Mouse (Mus musculus): Measurements from ENCODE around the gene Sptan1. TPM values are rescaled to one million over a fixed set of nuclear protein-coding genes. Genes with fewer than 3 reads are reported as not detected.
A peak's percentile ranks its signal among the peaks of the same experiment; 100 is the strongest.
"Not testable (repeated sequence)": the region's sequence is repeated elsewhere in the genome, so short reads cannot be mapped to it uniquely, and the experiment has no call there.

Sptan1 gene
- total RNA-seq, 1 experiment from 2014 or later: 285 TPM

- not testable (repeated sequence) for ATAC-seq (ENCODE audit: extremely low read depth, insufficient number of reproducible peaks, low FRiP score, poor library complexity, severe bottlenecking)
Measured at GRCm38 (mm10) chr2:30055310-30055709, 90.0 kb downstream of the Sptan1 start.

GRCm38 (mm10) chr2:30056736-30057135 lies 91.4 kb downstream of the Sptan1 start:
- no peak for ATAC-seq (ENCODE audit: extremely low read depth, insufficient number of reproducible peaks, low FRiP score, poor library complexity, severe bottlenecking)

- ATAC-seq (ENCODE audit: extremely low read depth, insufficient number of reproducible peaks, low FRiP score, poor library complexity, severe bottlenecking): no peak
Measured at GRCm38 (mm10) chr2:30057223-30057904, 92.0 kb downstream of the Sptan1 start, which contains the start of gene Set. Gene Set (plus strand): TSS chr2:30057378.

GRCm38 (mm10) chr2:30058418-30058817 lies 93.1 kb downstream of the Sptan1 start:
- no peak for ATAC-seq (ENCODE audit: extremely low read depth, insufficient number of reproducible peaks, low FRiP score, poor library complexity, severe bottlenecking)

GRCm38 (mm10) chr2:30061215-30062166 lies 96.1 kb downstream of the Sptan1 start:
- ATAC-seq (ENCODE audit: extremely low read depth, insufficient number of reproducible peaks, low FRiP score, poor library complexity, severe bottlenecking): no peak

- ATAC-seq (ENCODE audit: extremely low read depth, insufficient number of reproducible peaks, low FRiP score, poor library complexity, severe bottlenecking): no peak
Measured at GRCm38 (mm10) chr2:30062249-30063093, 97.1 kb downstream of the Sptan1 start.

GRCm38 (mm10) chr2:30063235-30063634 lies 97.9 kb downstream of the Sptan1 start:
- no peak for ATAC-seq (ENCODE audit: extremely low read depth, insufficient number of reproducible peaks, low FRiP score, poor library complexity, severe bottlenecking)

- ATAC-seq (ENCODE audit: extremely low read depth, insufficient number of reproducible peaks, low FRiP score, poor library complexity, severe bottlenecking): no peak
Measured at GRCm38 (mm10) chr2:30063791-30064190, 98.4 kb downstream of the Sptan1 start.

- ATAC-seq (ENCODE audit: extremely low read depth, insufficient number of reproducible peaks, low FRiP score, poor library complexity, severe bottlenecking): no peak
Measured at GRCm38 (mm10) chr2:30064298-30064697, 98.9 kb downstream of the Sptan1 start.

- ATAC-seq (ENCODE audit: extremely low read depth, insufficient number of reproducible peaks, low FRiP score, poor library complexity, severe bottlenecking): peak; percentile 68
Measured at GRCm38 (mm10) chr2:30066046-30066901, 100.9 kb downstream of the Sptan1 start.

- 0 out of 2 replicates have a peak, but pooled peaks have one; percentile 7 for ATAC-seq (ENCODE audit: extremely low read depth, insufficient number of reproducible peaks, low FRiP score, poor library complexity, severe bottlenecking)
Measured at GRCm38 (mm10) chr2:30067031-30067888, 101.9 kb downstream of the Sptan1 start.

- ATAC-seq (ENCODE audit: extremely low read depth, insufficient number of reproducible peaks, low FRiP score, poor library complexity, severe bottlenecking): no peak
Measured at GRCm38 (mm10) chr2:30067962-30068361, 102.6 kb downstream of the Sptan1 start.

GRCm38 (mm10) chr2:30072875-30073274 lies 107.5 kb downstream of the Sptan1 start:
- ATAC-seq (ENCODE audit: extremely low read depth, insufficient number of reproducible peaks, low FRiP score, poor library complexity, severe bottlenecking): no peak

- ATAC-seq (ENCODE audit: extremely low read depth, insufficient number of reproducible peaks, low FRiP score, poor library complexity, severe bottlenecking): no peak
Measured at GRCm38 (mm10) chr2:30073285-30073684, 107.9 kb downstream of the Sptan1 start.

- ATAC-seq (ENCODE audit: extremely low read depth, insufficient number of reproducible peaks, low FRiP score, poor library complexity, severe bottlenecking): no peak
Measured at GRCm38 (mm10) chr2:30075625-30076024, 110.3 kb downstream of the Sptan1 start.

GRCm38 (mm10) chr2:30076439-30076838 lies 111.1 kb downstream of the Sptan1 start:
- no peak for ATAC-seq (ENCODE audit: extremely low read depth, insufficient number of reproducible peaks, low FRiP score, poor library complexity, severe bottlenecking)

- no peak for ATAC-seq (ENCODE audit: extremely low read depth, insufficient number of reproducible peaks, low FRiP score, poor library complexity, severe bottlenecking)
Measured at GRCm38 (mm10) chr2:30076959-30077358, 111.6 kb downstream of the Sptan1 start.
